Mouse (Mus musculus) MEL (cell line): ENCODE measurements around the gene Gm10376.
"Not testable (repeated sequence)": the region's sequence is repeated elsewhere in the genome, so short reads cannot be mapped to it uniquely, and the experiment has no call there.

Experiments
- CTCF ChIP-seq, 3 experiments: IDR thresholded peaks in 2 of 3; conservative IDR thresholded peaks in 1 of 3; 2 replicates each; pipeline ENCODE4 v1.5.1; 2011 to 2012; ENCODE audit warnings: low read length in 3 of 3, low read depth in 2 of 3, mild to moderate bottlenecking in 2 of 3, improper control_type of control experiment in 1 of 3, inconsistent platforms in 1 of 3, mixed read lengths in 1 of 3, moderate library complexity in 1 of 3; ENCODE audit not compliant: control insufficient read depth in 1 of 3, insufficient read depth in 1 of 3, poor library complexity in 1 of 3, severe bottlenecking in 1 of 3
- POLR2A ChIP-seq, 2 experiments: IDR thresholded peaks; 2 replicates each; pipeline ENCODE4 v1.6.1; 2011 to 2012; ENCODE audit warnings: low read length in 2 of 2, mild to moderate bottlenecking in 2 of 2, control low read depth in 1 of 2, improper control_type of control experiment in 1 of 2, low read depth in 1 of 2, moderate library complexity in 1 of 2; ENCODE audit not compliant: control insufficient read depth in 1 of 2, insufficient read depth in 1 of 2, poor library complexity in 1 of 2
- ZMIZ1 ChIP-seq: IDR thresholded peaks from 2 replicates; pipeline ENCODE4 v1.6.1; 2012; ENCODE audit warnings: low read depth, mild to moderate bottlenecking, inconsistent platforms, low read length, improper control_type of control experiment, moderate library complexity

DNA sequence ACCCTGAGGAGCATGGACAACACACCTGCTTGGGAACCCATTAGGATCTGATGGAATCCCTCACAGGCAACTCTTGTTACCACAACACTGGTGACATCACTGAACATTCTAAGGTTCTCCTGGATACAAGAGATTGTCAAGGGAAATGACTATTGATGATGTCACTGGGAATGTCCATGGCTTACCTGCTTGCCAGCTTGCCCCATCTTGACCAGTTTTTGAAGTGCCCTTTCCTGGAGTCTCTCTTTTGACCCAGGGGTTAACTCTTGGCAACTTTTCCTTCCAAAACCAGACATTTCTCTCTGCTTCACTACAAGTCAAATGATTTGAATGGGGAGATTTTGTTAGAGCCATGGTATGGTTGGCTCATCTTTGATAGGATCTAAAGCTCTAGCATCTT, at the start of gene Gm10376:
- TF ChIP-seq POLR2A (IDR thresholded peaks at IDR 0.05; ENCODE audit: control insufficient read depth in 1 of 2, insufficient read depth in 1 of 2, low read depth in 1 of 2, low read length in 2 of 2, poor library complexity in 1 of 2); ZMIZ1; CTCF (IDR thresholded peaks at IDR 0.05 in 2 of 3, conservative IDR thresholded peaks at IDR 0.05 in 1 of 3; ENCODE audit: control insufficient read depth in 1 of 3, insufficient read depth in 1 of 3, low read depth in 2 of 3, low read length in 3 of 3, poor library complexity in 1 of 3, severe bottlenecking in 1 of 3): not testable (repeated sequence)
